Mouse (Mus musculus): ENCODE results near the gene Numbl. TPM values are rescaled to one million over a fixed set of nuclear protein-coding genes. Genes with fewer than 3 reads are reported as not detected.

Numbl gene
- 140 and 161 TPM in 2 replicates for total RNA-seq (2014; rRNA removed)
- polyA plus RNA-seq (2015; fragmentation: Nextera tagmentation; extraction: Ambion mirVana), result 55.9 and 59.5 TPM in 2 replicates

GRCm38 (mm10) chr7:27258205-27258899, at the start of gene Numbl:
Gene Numbl (plus strand): TSS chr7:27258433.
- Histone ChIP-seq H3K4me1 (ENCODE audit: insufficient read depth, low read length) (peaks cover 11% of the 10 kb centered on the region; the same call in 1 of the 2 replicates), H3K4me3 (ENCODE audit: low read length) (peak within 1 kb of the TSS; percentile 95), H3K9ac (replicated peaks; ENCODE audit: low read length) (peak within 1 kb of the TSS; percentile 98), H3K27me3 (ENCODE audit: insufficient read depth, low read length) (no peaks in the 10 kb centered on the region), H3K36me3 (ENCODE audit: insufficient read depth, low read length) (peaks cover 14% of the 10 kb centered on the region; the same call in 1 of the 2 replicates), H3K9me3 (ENCODE audit: low read length) (no peaks in the 10 kb centered on the region), H3K4me2 (ENCODE audit: low read depth, low read length) (peak within 1 kb of the TSS; percentile 90), H3K27ac (peak within 1 kb of the TSS; percentile 97)
- ATAC-seq (peak; percentile 69), DNase-seq (ENCODE audit: low spot score) (peak; percentile 96)
- under 1% methylated on average over 41 of the region's 47 CpGs for WGBS
- 0 out of 2 replicates have a peak, but pooled peaks have one; percentile 3 for TF ChIP-seq CTCF (IDR thresholded peaks at IDR 0.05; ENCODE audit: low read depth)

DNA sequence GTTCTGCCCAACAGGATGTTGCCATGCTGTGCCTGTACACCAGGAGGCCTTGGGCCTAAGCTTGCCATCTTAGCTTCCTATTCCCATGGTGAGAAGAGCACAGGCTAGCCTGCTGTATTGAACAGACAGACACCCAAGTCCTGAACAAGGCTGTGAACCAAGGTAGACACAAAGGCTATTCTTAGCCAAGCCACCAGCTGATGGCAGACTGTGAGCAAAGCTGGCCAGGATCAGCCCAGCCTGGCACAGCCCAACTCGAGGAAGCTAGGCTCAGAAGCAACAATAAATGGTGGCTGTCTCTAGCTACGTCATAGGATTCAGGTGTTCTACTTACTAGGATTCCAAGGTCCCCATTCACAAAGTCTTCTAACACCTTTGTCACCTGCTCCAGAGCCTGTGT, 45.6 kb upstream of the Numbl start:
- ATAC-seq, result no peak
- Histone ChIP-seq H3K9ac (replicated peaks; ENCODE audit: low read length) (no peak overlapping the region), H3K27ac (no peak overlapping the region), H3K27me3 (ENCODE audit: insufficient read depth, low read length) (no peaks in the 10 kb centered on the region), H3K4me3 (ENCODE audit: low read length) (no peak overlapping the region), H3K4me1 (ENCODE audit: insufficient read depth, low read length) (no peaks in the 10 kb centered on the region), H3K9me3 (ENCODE audit: low read length) (no peaks in the 10 kb centered on the region), H3K4me2 (ENCODE audit: low read depth, low read length) (no peak overlapping the region), H3K36me3 (ENCODE audit: insufficient read depth, low read length) (peaks cover 42% of the 10 kb centered on the region)
- no peak for DNase-seq (ENCODE audit: low spot score)
- 87% methylated on average over 2 of the region's 2 CpGs for WGBS
- no peak for TF ChIP-seq CTCF (IDR thresholded peaks at IDR 0.05; ENCODE audit: low read depth)

DNA sequence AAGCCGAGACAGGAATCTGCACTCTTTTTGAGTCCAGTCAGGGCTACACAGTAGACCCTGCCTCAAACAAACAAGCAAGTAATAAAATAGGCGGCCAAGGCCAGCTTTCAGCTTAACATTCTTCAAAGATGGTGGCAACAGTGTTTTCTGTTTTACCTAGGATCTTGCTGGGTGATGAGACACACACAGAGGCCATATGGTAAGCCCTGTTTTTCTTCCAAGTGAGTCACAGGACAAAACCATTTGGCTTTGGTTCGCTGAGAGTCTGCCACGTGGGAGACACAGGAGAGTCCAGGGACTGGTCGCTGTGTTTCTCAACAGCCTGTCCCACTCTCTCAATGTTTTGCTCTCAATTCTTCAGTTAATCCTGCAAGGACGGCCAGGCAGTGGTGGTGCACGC, 39.6 kb upstream of the Numbl start:
- WGBS, result 85% methylated on average over 7 of the region's 7 CpGs
- DNase-seq (ENCODE audit: low spot score) (no peak), ATAC-seq (no peak)
- Histone ChIP-seq H3K9me3 (ENCODE audit: low read length) (no peaks in the 10 kb centered on the region), H3K27me3 (ENCODE audit: insufficient read depth, low read length) (no peaks in the 10 kb centered on the region), H3K27ac (no peak overlapping the region), H3K9ac (replicated peaks; ENCODE audit: low read length) (no peak overlapping the region), H3K36me3 (ENCODE audit: insufficient read depth, low read length) (peaks cover 10% of the 10 kb centered on the region; the same call in 1 of the 2 replicates), H3K4me2 (ENCODE audit: low read depth, low read length) (no peak overlapping the region), H3K4me3 (ENCODE audit: low read length) (no peak overlapping the region), H3K4me1 (ENCODE audit: insufficient read depth, low read length) (no peaks in the 10 kb centered on the region)
- TF ChIP-seq CTCF (IDR thresholded peaks at IDR 0.05; ENCODE audit: low read depth), result no peak

GRCm38 (mm10) chr7:27219937-27220336, 38.3 kb upstream of the Numbl start:
- H3K36me3 ChIP-seq (ENCODE audit: insufficient read depth, low read length), result 0 out of 2 replicates have a peak, but pooled peaks cover 2% of the 10 kb centered on the region
- no peak for ATAC-seq

GRCm38 (mm10) chr7:27221939-27222338, 36.3 kb upstream of the Numbl start:
- Histone ChIP-seq H3K27me3 (ENCODE audit: insufficient read depth, low read length) (no peaks in the 10 kb centered on the region), H3K27ac (no peak overlapping the region), H3K36me3 (ENCODE audit: insufficient read depth, low read length) (no peaks in the 10 kb centered on the region), H3K4me1 (ENCODE audit: insufficient read depth, low read length) (peaks cover 31% of the 10 kb centered on the region), H3K4me3 (ENCODE audit: low read length) (no peak overlapping the region), H3K4me2 (ENCODE audit: low read depth, low read length) (no peak overlapping the region), H3K9ac (replicated peaks; ENCODE audit: low read length) (no peak overlapping the region), H3K9me3 (ENCODE audit: low read length) (no peaks in the 10 kb centered on the region)
- no peak for ATAC-seq
- TF ChIP-seq CTCF (IDR thresholded peaks at IDR 0.05; ENCODE audit: low read depth), result no peak
- no peak for DNase-seq (ENCODE audit: low spot score)
- WGBS, result 80% methylated on average over 6 of the region's 6 CpGs

More at GRCm38 (mm10) chr7:27219937-27220336, 38.3 kb upstream of the Numbl start:
- Histone ChIP-seq H3K4me3 (ENCODE audit: low read length) (no peak overlapping the region), H3K27me3 (ENCODE audit: insufficient read depth, low read length) (no peaks in the 10 kb centered on the region), H3K4me1 (ENCODE audit: insufficient read depth, low read length) (peaks cover 11% of the 10 kb centered on the region), H3K27ac (no peak overlapping the region), H3K9me3 (ENCODE audit: low read length) (no peaks in the 10 kb centered on the region), H3K4me2 (ENCODE audit: low read depth, low read length) (no peak overlapping the region), H3K9ac (replicated peaks; ENCODE audit: low read length) (no peak overlapping the region)
- WGBS, result 59% methylated on average over 11 of the region's 11 CpGs
- DNase-seq (ENCODE audit: low spot score), result no peak
- TF ChIP-seq CTCF (IDR thresholded peaks at IDR 0.05; ENCODE audit: low read depth), result no peak

GRCm38 (mm10) chr7:27222538-27222937, 35.7 kb upstream of the Numbl start:
- H3K36me3 ChIP-seq (ENCODE audit: insufficient read depth, low read length), result no peaks in the 10 kb centered on the region
- no peak overlapping the region for H3K4me3 ChIP-seq (ENCODE audit: low read length)
- no peak overlapping the region for H3K9ac ChIP-seq (replicated peaks; ENCODE audit: low read length)
- H3K27me3 ChIP-seq (ENCODE audit: insufficient read depth, low read length), result no peaks in the 10 kb centered on the region
- no peak for ATAC-seq
- no peaks in the 10 kb centered on the region for H3K9me3 ChIP-seq (ENCODE audit: low read length)
- WGBS, result 93% methylated on average over 1 of the region's 1 CpGs
- no peak for TF ChIP-seq CTCF (IDR thresholded peaks at IDR 0.05; ENCODE audit: low read depth)
- no peak overlapping the region for H3K4me2 ChIP-seq (ENCODE audit: low read depth, low read length)
- H3K4me1 ChIP-seq (ENCODE audit: insufficient read depth, low read length), result peaks cover 35% of the 10 kb centered on the region
- H3K27ac ChIP-seq, result no peak overlapping the region
- DNase-seq (ENCODE audit: low spot score), result no peak
